Mouse (Mus musculus) fat pad, adult 2 months (tissue): ENCODE measurements around the gene Gm20815.
"Not testable (repeated sequence)": the region's sequence is repeated elsewhere in the genome, so short reads cannot be mapped to it uniquely, and the experiment has no call there.

ENCODE experiments used
- DNase-seq: peaks from one replicate; pipeline ENCODE4 v3.0.0-alpha.2; 2011; ENCODE audit warnings: low read depth, low spot score; ENCODE audit errors: extremely low read depth

Gm20815 gene

DNA sequence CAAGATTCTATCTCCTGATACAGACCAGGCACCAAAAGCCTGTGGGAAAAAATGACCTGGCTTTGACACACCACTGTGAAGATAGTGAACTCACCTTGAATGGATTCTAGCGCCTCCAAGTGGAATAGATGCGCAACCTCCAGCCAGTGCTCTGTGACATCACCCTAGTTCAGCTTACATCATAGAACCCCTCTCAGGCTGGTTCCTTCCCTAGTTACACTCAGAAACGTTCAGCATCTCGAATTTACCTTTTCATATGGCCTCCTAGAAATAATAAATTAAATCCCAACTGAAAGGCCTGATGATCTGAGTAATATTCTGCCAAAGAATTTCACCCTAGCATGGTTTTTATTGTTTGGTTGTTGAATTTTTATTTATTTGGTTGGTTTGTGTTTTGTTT is at the start of gene Gm20815:
TSS of gene Gm20815 (minus strand) at position 101 of the 400 bp plus-strand sequence.
- not testable (repeated sequence) for DNase-seq
